Mouse (Mus musculus) hindbrain, postnatal 0 days (tissue): ENCODE results near the gene Pdx1. TPM values are rescaled to one million over a fixed set of nuclear protein-coding genes. Genes with fewer than 3 reads are reported as not detected.

Source experiments
- ATAC-seq: fragments of 200-750 bp; cut with Nextera tagmentation; 2 replicates; pipeline ENCODE4 v1.8.0; 2017; ENCODE audit warnings: mild to moderate bottlenecking, moderate TSS enrichment, moderate library complexity
- DNase-seq: peaks from one replicate; pipeline ENCODE4 v3.0.0-alpha.2; 2015; ENCODE audit warnings: low spot score
- H3K27ac ChIP-seq: fragments of 300-500 bp; sonication (generic); 2 replicates; pipeline ENCODE4 v1.5.1; 2014; ENCODE audit warnings: mild to moderate bottlenecking
- H3K27me3 ChIP-seq: fragments of 300-500 bp; sonication (generic); 2 replicates; pipeline ENCODE4 v1.6.1; 2014; ENCODE audit warnings: low read length, mixed read lengths; ENCODE audit not compliant: insufficient read depth
- H3K36me3 ChIP-seq: fragments of 300-500 bp; sonication (generic); 2 replicates; pipeline ENCODE4 v1.6.1; 2014; ENCODE audit warnings: low read length, mixed read lengths; ENCODE audit not compliant: insufficient read depth
- H3K4me1 ChIP-seq: fragments of 300-500 bp; sonication (generic); 2 replicates; pipeline ENCODE4 v1.6.1; 2014; ENCODE audit warnings: antibody characterized with exemption, low read length, mixed read lengths; ENCODE audit not compliant: insufficient read depth
- H3K4me2 ChIP-seq: fragments of 300-500 bp; sonication (generic); 2 replicates; pipeline ENCODE4 v1.6.1; 2014; ENCODE audit warnings: low read depth, mild to moderate bottlenecking, low read length, moderate library complexity, mixed read lengths
- H3K4me3 ChIP-seq: fragments of 300-500 bp; sonication (generic); 2 replicates; pipeline ENCODE4 v1.5.1; 2014; ENCODE audit warnings: low read length
- H3K9ac ChIP-seq: fragments of 300-500 bp; sonication (generic); replicated peaks from 2 replicates; pipeline ENCODE4 v1.6.1; 2014; ENCODE audit warnings: mild to moderate bottlenecking, low read length, moderate library complexity, mixed read lengths
- H3K9me3 ChIP-seq: fragments of 300-500 bp; sonication (generic); 2 replicates; pipeline ENCODE4 v1.6.1; 2016; ENCODE audit warnings: low read length, mixed read lengths
- CTCF ChIP-seq: IDR thresholded peaks from 2 replicates; pipeline ENCODE4 v1.5.1; 2016; ENCODE audit warnings: antibody characterized with exemption, control low read depth, low read depth
- WGBS: fragments of 180-500 bp; shearing (Covaris S2); extraction: QIAGEN DNeasy Blood & Tissue Kit; methylation state at CpG from one replicate; pipeline ENCODE4 v1.1.7; 2014; 5-methylcytosine and 5-hydroxymethylcytosine counted together
- polyA plus RNA-seq: library from polyadenylated mRNA; unstranded; fragments of >200 nt; fragmentation: Nextera tagmentation; extraction: Ambion mirVana; gene quantifications from 2 replicates; pipeline ENCODE4 v1.2.1, GENCODE M21; 2015
- total RNA-seq: library from RNA; depleted of rRNA; stranded (reverse); fragments of >200 nt; gene quantifications from 2 replicates; pipeline ENCODE4 v1.2.3, GENCODE M21; 2014

The Pdx1 gene
- total and polyA plus RNA-seq, 2 experiments from 2014 or later = not detected

GRCm38 (mm10) chr5:147304276-147305155 is 34.8 kb downstream of the Pdx1 start:
- WGBS = under 1% methylated on average over 54 of the region's 54 CpGs

DNA sequence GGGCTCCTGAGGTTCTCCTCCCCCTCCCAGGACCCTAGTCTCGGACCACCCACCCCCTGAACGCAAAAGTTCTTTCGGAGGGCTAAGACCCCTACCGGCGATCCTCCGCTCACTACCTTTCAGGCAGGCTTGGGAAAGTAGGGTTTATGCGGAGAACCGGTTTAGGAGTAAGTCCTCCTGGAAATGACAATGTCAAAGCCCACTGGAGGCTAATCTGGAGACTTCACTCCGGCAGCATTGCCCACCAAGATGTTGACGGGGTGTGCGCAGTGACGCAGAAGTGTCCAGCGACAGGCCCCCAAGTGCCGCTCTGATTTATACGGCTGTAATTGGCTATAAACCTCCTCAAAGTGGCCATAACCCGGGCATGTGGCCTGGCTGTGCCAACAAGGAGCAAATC is 35.4 kb downstream of the Pdx1 start:
- H3K4me2 ChIP-seq = no peak overlapping the region

More at GRCm38 (mm10) chr5:147304276-147305155, 34.8 kb downstream of the Pdx1 start:
- Histone ChIP-seq H3K4me2 (no peak overlapping the region), H3K9ac (no peak overlapping the region), H3K27ac (no peak overlapping the region), H3K9me3 (no peaks in the 10 kb centered on the region), H3K4me3 (no peak overlapping the region), H3K36me3 (no peaks in the 10 kb centered on the region), H3K4me1 (no peaks in the 10 kb centered on the region), H3K27me3 (peaks cover 99% of the 10 kb centered on the region)
- no peak for TF ChIP-seq CTCF
- ATAC-seq = no peak
- DNase-seq = no peak

DNA sequence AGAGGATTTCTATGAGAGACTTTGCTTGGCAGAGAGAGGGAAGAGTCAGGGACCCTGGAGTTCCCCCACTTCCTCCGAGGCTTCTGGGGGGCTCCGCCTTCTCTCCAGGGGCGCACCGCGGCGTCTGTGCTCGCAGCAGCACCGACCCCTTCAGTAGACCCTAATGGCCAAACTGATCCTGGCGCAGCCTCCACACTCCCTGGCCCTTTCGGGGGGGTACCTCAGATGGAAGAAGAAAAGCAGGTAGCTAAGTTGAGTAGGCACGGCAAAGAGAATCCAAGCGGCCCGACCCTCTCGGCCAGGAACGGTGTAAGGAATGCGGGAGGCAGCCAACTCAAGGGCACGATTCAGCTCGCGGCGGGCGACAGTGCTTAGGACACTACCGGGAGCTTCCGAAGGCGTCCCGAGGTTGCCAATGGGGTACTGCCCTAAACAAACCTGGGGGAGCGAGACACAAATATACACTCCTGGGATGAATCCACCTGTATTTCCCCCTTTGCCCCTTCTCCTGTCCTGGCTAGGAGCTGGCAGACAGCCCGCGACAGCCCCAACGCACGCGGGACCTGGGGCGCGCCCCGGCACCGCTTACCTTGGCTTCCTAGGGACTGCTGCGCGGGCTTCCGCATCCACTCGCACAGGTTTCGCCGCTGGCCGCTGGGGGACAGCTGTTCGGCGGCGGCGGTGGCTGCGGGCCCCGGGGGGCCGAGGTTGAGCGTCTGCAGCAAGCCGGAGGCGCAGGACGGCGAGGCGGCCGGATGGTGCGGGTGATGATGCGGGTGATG is 36.3 kb downstream of the Pdx1 start:
- no peak overlapping the region for H3K9ac ChIP-seq
- no peak for ATAC-seq
- H3K4me1 ChIP-seq = no peaks in the 10 kb centered on the region
- under 1% methylated on average over 57 of the region's 58 CpGs for WGBS
- no peak overlapping the region for H3K27ac ChIP-seq
- H3K9me3 ChIP-seq = no peaks in the 10 kb centered on the region
- H3K27me3 ChIP-seq = peaks cover 99% of the 10 kb centered on the region
- no peak for DNase-seq
- H3K4me3 ChIP-seq = peak overlapping the region; percentile 7
- no peaks in the 10 kb centered on the region for H3K36me3 ChIP-seq
- TF ChIP-seq CTCF = no peak
- H3K4me2 ChIP-seq = no peak overlapping the region

More for the DNA sequence above, 35.4 kb downstream of the Pdx1 start:
- no peak for ATAC-seq
- Histone ChIP-seq H3K27me3 (peaks cover 99% of the 10 kb centered on the region), H3K36me3 (no peaks in the 10 kb centered on the region), H3K4me3 (no peak overlapping the region), H3K27ac (no peak overlapping the region), H3K9me3 (no peaks in the 10 kb centered on the region), H3K4me1 (no peaks in the 10 kb centered on the region), H3K9ac (no peak overlapping the region)
- WGBS = 1% methylated on average over 16 of the region's 16 CpGs
- TF ChIP-seq CTCF = no peak
- DNase-seq = no peak

DNA sequence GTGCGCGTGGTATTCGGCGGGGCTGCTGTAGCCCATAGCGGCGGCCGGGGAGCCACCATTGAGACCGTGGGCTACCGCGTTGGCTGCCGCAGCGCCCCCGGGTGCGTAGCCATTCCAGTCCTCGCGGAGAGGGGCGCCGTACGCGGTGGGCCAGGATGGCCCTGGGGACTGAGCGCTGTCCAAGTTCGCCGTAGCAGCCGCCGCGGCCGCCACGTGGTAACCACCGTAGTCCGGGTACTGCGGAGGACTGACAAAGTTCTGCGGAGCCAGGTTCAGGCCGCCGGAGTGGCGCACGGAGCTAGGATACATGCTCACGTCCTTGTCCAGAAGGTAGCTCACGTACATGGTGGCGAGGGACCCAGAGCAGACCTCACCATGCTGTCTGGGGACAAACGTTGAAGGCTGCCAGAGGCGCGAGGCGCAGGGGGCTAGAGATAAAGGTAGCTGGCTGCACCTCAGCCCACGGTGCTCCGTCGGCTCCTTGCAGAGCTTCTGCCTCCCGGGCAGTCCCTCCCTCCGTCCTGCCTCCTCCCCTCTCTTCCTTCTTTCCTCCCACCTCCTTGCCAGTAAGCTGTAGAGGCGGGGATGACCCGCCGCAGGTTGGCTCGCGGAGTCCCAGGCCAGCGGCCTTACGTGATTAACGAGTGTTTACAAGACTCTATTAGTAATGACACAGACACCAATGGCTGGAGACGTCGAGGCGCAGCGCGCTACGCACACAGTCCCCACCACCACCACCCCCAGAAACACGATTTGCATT is 37.1 kb downstream of the Pdx1 start, which contains the start of gene Cdx2:
Gene Cdx2 (minus strand): TSS at position 633 of the 760 bp plus-strand sequence.
- Histone ChIP-seq H3K27ac (no peak within 1 kb of the TSS), H3K27me3 (peaks cover 99% of the 10 kb centered on the region), H3K9me3 (no peaks in the 10 kb centered on the region), H3K4me1 (no peaks in the 10 kb centered on the region), H3K4me3 (peak within 1 kb of the TSS; percentile 7), H3K9ac (no peak within 1 kb of the TSS), H3K4me2 (no peak within 1 kb of the TSS), H3K36me3 (no peaks in the 10 kb centered on the region)
- TF ChIP-seq CTCF = no peak
- ATAC-seq (no peak; the same call in 1 of the 2 replicates), DNase-seq (no peak)
- WGBS = under 1% methylated on average over 63 of the region's 63 CpGs

DNA sequence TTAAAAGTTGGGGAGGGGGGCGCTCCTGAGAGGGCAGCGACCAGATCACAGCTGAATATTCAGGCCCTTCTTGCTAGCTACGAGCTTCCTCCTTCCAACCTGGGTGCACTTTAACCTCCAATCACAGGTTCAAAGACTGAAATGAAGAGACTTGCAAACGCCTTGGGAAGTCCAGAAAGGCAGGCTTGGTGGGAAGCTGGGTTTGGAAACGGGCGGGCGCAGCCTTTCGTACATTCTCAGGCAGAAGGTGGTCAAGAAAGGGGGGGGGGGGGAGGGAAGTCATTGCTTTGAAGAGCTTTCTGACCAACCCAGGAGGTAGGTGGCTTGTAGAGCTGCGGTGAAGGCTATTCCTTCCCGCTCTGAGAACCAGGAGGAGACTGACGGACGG is 37.6 kb downstream of the Pdx1 start:
- TF ChIP-seq CTCF = no peak
- DNase-seq (no peak), ATAC-seq (no peak)
- H3K4me3 ChIP-seq = no peak overlapping the region
- H3K4me1 ChIP-seq = no peaks in the 10 kb centered on the region
- H3K9me3 ChIP-seq = no peaks in the 10 kb centered on the region
- no peak overlapping the region for H3K4me2 ChIP-seq
- H3K36me3 ChIP-seq = no peaks in the 10 kb centered on the region
- no peak overlapping the region for H3K27ac ChIP-seq
- H3K9ac ChIP-seq = no peak overlapping the region
- H3K27me3 ChIP-seq = peaks cover 100% of the 10 kb centered on the region
- WGBS = 1% methylated on average over 12 of the region's 12 CpGs

- Histone ChIP-seq H3K27ac (no peak overlapping the region), H3K9me3 (no peaks in the 10 kb centered on the region), H3K9ac (no peak overlapping the region), H3K36me3 (no peaks in the 10 kb centered on the region), H3K4me1 (no peaks in the 10 kb centered on the region), H3K4me3 (no peak overlapping the region), H3K27me3 (peaks cover 99% of the 10 kb centered on the region), H3K4me2 (no peak overlapping the region)
- no peak for ATAC-seq
- no peak for DNase-seq
- TF ChIP-seq CTCF = no peak
- 5% methylated on average over 9 of the region's 9 CpGs for WGBS
Observed at GRCm38 (mm10) chr5:147308451-147308850, 38.7 kb downstream of the Pdx1 start.
